Comparison of ENCODE assay signal across 13 mouse cellular contexts in genomic region chr4:150266655-150267223, GRCm38 (mm10). TPM values are rescaled to one million over a fixed set of nuclear protein-coding genes. Genes with fewer than 3 reads are reported as not detected.
DNase-seq lines count a peak whose midpoint lies in the region; ATAC-seq lines count a peak whose summit lies in the region.
"Had no signal": no experiment of that assay in that cellular context is flagged by ENCODE, and none has a peak within 500 bp of the region (broad histone marks: within the 10 kb centered on the region; RNA-seq: fewer than 3 reads in every experiment).

No protein-coding gene starts in this region.

- no peaks in the 10 kb centered on the region for H3K9me3 ChIP-seq in hindbrain, embryonic 14.5 days (ENCODE audit: control insufficient read depth, low read length)
- H3K9me3 ChIP-seq in hindbrain, embryonic 11.5 days (ENCODE audit: control insufficient read depth, low read length) = no peaks in the 10 kb centered on the region
- no peaks in the 10 kb centered on the region for H3K9me3 ChIP-seq in lung, embryonic 15.5 days
- H3K9me3 ChIP-seq in stomach, embryonic 15.5 days = no peaks in the 10 kb centered on the region
- no peaks in the 10 kb centered on the region for H3K9me3 ChIP-seq in kidney, embryonic 14.5 days (ENCODE audit: control insufficient read depth, low read length)
- H3K9me3 ChIP-seq: heart, embryonic 13.5 days; neural tube, embryonic 12.5 days had no signal

- no peak for DNase-seq in hindbrain, embryonic 14.5 days (ENCODE audit: low spot score)
- DNase-seq in hindbrain, embryonic 11.5 days (ENCODE audit: low spot score) = no peak
- DNase-seq in NIH3T3 (ENCODE audit: low read depth) = peak; percentile 63
- no peak for DNase-seq in heart, adult 8-10 months (ENCODE audit: low spot score)
- DNase-seq: cerebellum, postnatal 36 days; kidney, postnatal 4 days; right cerebral cortex, postnatal 14 days had no signal

- peak overlapping the region; percentile 8 for H3K4me2 ChIP-seq in hindbrain, embryonic 14.5 days (replicated peaks)
- no peak overlapping the region for H3K4me2 ChIP-seq in hindbrain, embryonic 11.5 days (replicated peaks; ENCODE audit: low read depth, low read length)
- H3K4me2 ChIP-seq in lung, embryonic 15.5 days = peak overlapping the region; percentile 20
- H3K4me2 ChIP-seq in stomach, embryonic 15.5 days = 0 out of 2 replicates have a peak overlapping the region, but pooled peaks have one; percentile 3
- H3K4me2 ChIP-seq in kidney, embryonic 14.5 days (replicated peaks; ENCODE audit: low read depth, low read length) = no peak overlapping the region
- H3K4me2 ChIP-seq: heart, embryonic 13.5 days; midbrain, embryonic 11.5 days; neural tube, embryonic 12.5 days had no signal

- no peak overlapping the region for H3K9ac ChIP-seq in hindbrain, embryonic 14.5 days
- H3K9ac ChIP-seq in hindbrain, embryonic 11.5 days (ENCODE audit: low read depth, low read length) = no peak overlapping the region
- H3K9ac ChIP-seq in lung, embryonic 15.5 days = no peak overlapping the region
- no peak overlapping the region for H3K9ac ChIP-seq in stomach, embryonic 15.5 days
- H3K9ac ChIP-seq in kidney, embryonic 14.5 days (ENCODE audit: low read depth, low read length) = no peak overlapping the region
- H3K9ac ChIP-seq: heart, embryonic 13.5 days; neural tube, embryonic 12.5 days had no signal

- 61% methylated on average over 21 of the region's 21 CpGs for WGBS in hindbrain, embryonic 14.5 days
- 76% methylated on average over 21 of the region's 21 CpGs for WGBS in hindbrain, embryonic 11.5 days
- WGBS in lung, embryonic 15.5 days = 55% methylated on average over 21 of the region's 21 CpGs
- WGBS in stomach, embryonic 15.5 days = 55% methylated on average over 21 of the region's 21 CpGs
- WGBS in kidney, embryonic 14.5 days = 64% methylated on average over 21 of the region's 21 CpGs

- peaks cover 6% of the 10 kb centered on the region for H3K4me1 ChIP-seq in hindbrain, embryonic 14.5 days (replicated peaks; ENCODE audit: control insufficient read depth, insufficient read depth, low read length)
- H3K4me1 ChIP-seq in hindbrain, embryonic 11.5 days (replicated peaks; ENCODE audit: control insufficient read depth, insufficient read depth, low read length) = no peaks in the 10 kb centered on the region
- peaks cover 39% of the 10 kb centered on the region for H3K4me1 ChIP-seq in lung, embryonic 15.5 days
- H3K4me1 ChIP-seq in stomach, embryonic 15.5 days = peaks cover 4% of the 10 kb centered on the region; the same call in 1 of the 2 replicates
- peaks cover 13% of the 10 kb centered on the region; the same call in 1 of the 2 replicates for H3K4me1 ChIP-seq in kidney, embryonic 14.5 days (ENCODE audit: control insufficient read depth, insufficient read depth, low read length)

- no peaks in the 10 kb centered on the region for H3K27me3 ChIP-seq in hindbrain, embryonic 14.5 days (ENCODE audit: control insufficient read depth, insufficient read depth, low read length)
- H3K27me3 ChIP-seq in hindbrain, embryonic 11.5 days (ENCODE audit: control insufficient read depth, insufficient read depth, low read length) = no peaks in the 10 kb centered on the region
- no peaks in the 10 kb centered on the region for H3K27me3 ChIP-seq in lung, embryonic 15.5 days
- no peaks in the 10 kb centered on the region for H3K27me3 ChIP-seq in stomach, embryonic 15.5 days (replicated peaks)
- no peaks in the 10 kb centered on the region for H3K27me3 ChIP-seq in kidney, embryonic 14.5 days (ENCODE audit: control insufficient read depth, insufficient read depth, low read length)
- H3K27me3 ChIP-seq: heart, embryonic 13.5 days; neural tube, embryonic 12.5 days had no signal

- no peak for ATAC-seq in hindbrain, embryonic 14.5 days (ENCODE audit: low FRiP score)
- no peak for ATAC-seq in hindbrain, embryonic 11.5 days (ENCODE audit: low FRiP score)
- ATAC-seq in lung, embryonic 15.5 days (ENCODE audit: borderline replicate concordance, extremely low read depth, low FRiP score, low TSS enrichment) = no peak
- no peak for ATAC-seq in stomach, embryonic 15.5 days (ENCODE audit: insufficient read depth, low FRiP score, low read depth)
- ATAC-seq in kidney, embryonic 14.5 days (ENCODE audit: low FRiP score, low TSS enrichment) = no peak

- H3K36me3 ChIP-seq in hindbrain, embryonic 14.5 days (replicated peaks; ENCODE audit: control insufficient read depth, insufficient read depth) = no peaks in the 10 kb centered on the region
- H3K36me3 ChIP-seq in hindbrain, embryonic 11.5 days (ENCODE audit: control insufficient read depth, insufficient read depth, low read length) = no peaks in the 10 kb centered on the region
- H3K36me3 ChIP-seq in lung, embryonic 15.5 days = no peaks in the 10 kb centered on the region
- H3K36me3 ChIP-seq in stomach, embryonic 15.5 days = no peaks in the 10 kb centered on the region
- H3K36me3 ChIP-seq in kidney, embryonic 14.5 days (ENCODE audit: control insufficient read depth, insufficient read depth, low read length) = no peaks in the 10 kb centered on the region
- H3K36me3 ChIP-seq: neural tube, embryonic 12.5 days had no signal

- H3K27ac ChIP-seq in hindbrain, embryonic 14.5 days = peak overlapping the region; percentile 34; the same call in 1 of the 2 replicates
- no peak overlapping the region for H3K27ac ChIP-seq in hindbrain, embryonic 11.5 days (ENCODE audit: low read depth, low read length)
- no peak overlapping the region for H3K27ac ChIP-seq in lung, embryonic 15.5 days
- H3K27ac ChIP-seq in stomach, embryonic 15.5 days = no peak overlapping the region
- H3K27ac ChIP-seq in kidney, embryonic 14.5 days (ENCODE audit: low read depth, low read length) = no peak overlapping the region
- H3K27ac ChIP-seq: heart, embryonic 13.5 days; neural tube, embryonic 12.5 days had no signal

- H3K4me3 ChIP-seq in hindbrain, embryonic 14.5 days (replicated peaks; ENCODE audit: low read length) = no peak overlapping the region
- H3K4me3 ChIP-seq in hindbrain, embryonic 11.5 days (ENCODE audit: low read depth, low read length) = no peak overlapping the region
- no peak overlapping the region for H3K4me3 ChIP-seq in lung, embryonic 15.5 days
- no peak overlapping the region for H3K4me3 ChIP-seq in stomach, embryonic 15.5 days (replicated peaks)
- no peak overlapping the region for H3K4me3 ChIP-seq in kidney, embryonic 14.5 days (ENCODE audit: low read length)
- H3K4me3 ChIP-seq: heart, embryonic 13.5 days; neural tube, embryonic 12.5 days had no signal

RNA-seq across cellular contexts. Expression of gene Rere, which starts 14.7 kb away (rescaled TPM):
- polyA plus RNA-seq in hindbrain, embryonic 14.5 days (2014; fragmentation: Nextera tagmentation; extraction: Ambion mirVana) = 44.4 and 46.8 TPM in 2 replicates
- polyA plus RNA-seq in hindbrain, embryonic 11.5 days (2014; fragmentation: Nextera tagmentation; extraction: Ambion mirVana) = 40.5 and 50.0 TPM in 2 replicates
- 25.8 and 31.9 TPM in 2 replicates for polyA plus RNA-seq in lung, embryonic 15.5 days (2015; fragmentation: Nextera tagmentation; extraction: Ambion mirVana)
- 23.7 and 33.3 TPM in 2 replicates for polyA plus RNA-seq in stomach, embryonic 15.5 days (2015; fragmentation: Nextera tagmentation; extraction: Ambion mirVana)
- polyA plus RNA-seq in kidney, embryonic 14.5 days (2014; fragmentation: Nextera tagmentation; extraction: Ambion mirVana) = 31.2 and 49.9 TPM in 2 replicates
- total RNA-seq in heart, adult 8-10 months (2022) = 10 to 100 TPM; 34.8 to 57.6 (median 51.3) TPM

RNA-seq across cellular contexts. Expression of gene Eno1, which starts 30.2 kb away (rescaled TPM):
- 955 and 1,038 TPM in 2 replicates for polyA plus RNA-seq in hindbrain, embryonic 14.5 days (2014; fragmentation: Nextera tagmentation; extraction: Ambion mirVana)
- 1,515 and 1,668 TPM in 2 replicates for polyA plus RNA-seq in hindbrain, embryonic 11.5 days (2014; fragmentation: Nextera tagmentation; extraction: Ambion mirVana)
- polyA plus RNA-seq in lung, embryonic 15.5 days (2015; fragmentation: Nextera tagmentation; extraction: Ambion mirVana) = 1,793 and 1,844 TPM in 2 replicates
- polyA plus RNA-seq in stomach, embryonic 15.5 days (2015; fragmentation: Nextera tagmentation; extraction: Ambion mirVana) = 1,302 and 1,597 TPM in 2 replicates
- polyA plus RNA-seq in kidney, embryonic 14.5 days (2014; fragmentation: Nextera tagmentation; extraction: Ambion mirVana) = 1,584 and 1,728 TPM in 2 replicates
- 100 to 1,000 TPM; 110 to 133 (median 121) TPM for total RNA-seq in heart, adult 8-10 months (2022)

Comparison
In these comparisons a context has a peak if more than half of its experiments do, and no peak if none do; other contexts are left out.
1. H3K4me2 ChIP-seq: peak in hindbrain, embryonic 14.5 days (single experiment), lung, embryonic 15.5 days (single experiment) and stomach, embryonic 15.5 days (single experiment); none in hindbrain, embryonic 11.5 days (single experiment) and kidney, embryonic 14.5 days (single experiment).